Mouse (Mus musculus) lung, adult 2 months (tissue): ENCODE results near the gene Kcnip3.

Experiments used
- CTCF ChIP-seq: fragments of 200-500 bp; IDR thresholded peaks from 2 replicates; pipeline ENCODE4 v1.5.1; 2011; ENCODE audit warnings: mild to moderate bottlenecking, low read length, control low read depth; ENCODE audit not compliant: insufficient read depth
- POLR2A ChIP-seq: fragments of 200-500 bp; IDR thresholded peaks from 2 replicates; pipeline ENCODE4 v1.6.1; 2011; ENCODE audit warnings: low read depth, mild to moderate bottlenecking, control low read depth, low read length, borderline replicate concordance; ENCODE audit errors: extremely low read depth

- TF ChIP-seq CTCF (no peak), POLR2A (no peak)
Measured at GRCm38 (mm10) chr2:127514380-127515124, 7.3 kb downstream of the Kcnip3 start.
